Comparison of ENCODE assay signal across 19 mouse cellular contexts in genomic region chr6:115321883-115322351, GRCm38 (mm10). TPM values are rescaled to one million over a fixed set of nuclear protein-coding genes. Genes with fewer than 3 reads are reported as not detected.
DNase-seq lines count a peak whose midpoint lies in the region; ATAC-seq and TF ChIP-seq lines count a peak whose summit lies in the region.
"Had no signal": no experiment of that assay in that cellular context is flagged by ENCODE, and none has a peak within 500 bp of the region (broad histone marks: within the 10 kb centered on the region; RNA-seq: fewer than 3 reads in every experiment).

No protein-coding gene starts in this region.

- no peak for TF ChIP-seq CTCF in brain, embryonic 14.5 days (IDR thresholded peaks at IDR 0.05; ENCODE audit: borderline replicate concordance, extremely low read depth, insufficient read depth, insufficient read length)
- no peak for TF ChIP-seq CTCF in left cerebral cortex, adult 2 months (IDR thresholded peaks at IDR 0.05)

- H3K27ac ChIP-seq in left cerebral cortex, adult 2 months = peak overlapping the region; percentile 84; the same call in 1 of the 2 replicates
- H3K27ac ChIP-seq: midbrain, embryonic 13.5 days; neural tube, embryonic 13.5 days had no signal

- intact Hi-C loops in left cerebral cortex, adult 2 months (cut with DNase I) = loop anchor here (2.0 to 5.0 kb wide), 2 partner anchors 35 to 39 kb away; partner anchors contain the start of gene Pparg

- no peak for TF ChIP-seq POLR2A in brain, embryonic 14.5 days (IDR thresholded peaks at IDR 0.05; ENCODE audit: borderline replicate concordance, extremely low read depth, insufficient read depth, insufficient read length, poor library complexity, severe bottlenecking)

- H3K4me3 ChIP-seq in left cerebral cortex, adult 2 months = no peak overlapping the region
- H3K4me3 ChIP-seq: midbrain, embryonic 13.5 days; neural tube, embryonic 13.5 days had no signal

- ATAC-seq in erythroblast, adult 5-6 weeks (replicated peaks; ENCODE audit: low FRiP score, poor library complexity, severe bottlenecking) = no peak
- ATAC-seq: CD4-positive, CD25-positive, alpha-beta regulatory T cell, adult 4 months; inflammation-experienced regulatory T-cells, adult 6 months; lung, postnatal 0 days; midbrain, embryonic 13.5 days had no signal

- DNase-seq in NIH3T3 (ENCODE audit: low read depth) = peak; percentile 33
- DNase-seq in brain, embryonic 14.5 days (ENCODE audit: low read depth) = peak; percentile 28
- DNase-seq in left cerebral cortex, adult 2 months (ENCODE audit: extremely low spot score in 1 of 2, low spot score in 2 of 2) = peak; percentile 26 to 43
- peak; percentile 65 for DNase-seq in right cerebral cortex, adult 18-20 months
- DNase-seq in gastrocnemius, postnatal 10 days = no peak
- no peak for DNase-seq in yolk sac, embryonic 10.5 days (ENCODE audit: low spot score)
- DNase-seq: cerebellum, adult 18-20 months; embryo, embryonic 11 days; heart, postnatal 36 days; kidney, postnatal 14 days; layer of hippocampus, postnatal 36 days; retina, postnatal 1 day; thymus, postnatal 14 days had no signal

RNA-seq across cellular contexts. Expression of gene Pparg, which starts 38.8 kb away (rescaled TPM):
- polyA plus RNA-seq in brain, embryonic 14.5 days (2012; rRNA removed) = 0.16 and 0.40 TPM in 2 replicates
- total RNA-seq in left cerebral cortex, adult 2 months (2021) = 10 to 100 TPM in 1 of 2 experiments, 1 to 10 TPM in 1; 8.1 to 10.3 TPM
- total RNA-seq in erythroblast, adult 5-6 weeks (2015; ENCODE audit: low replicate concordance) = 3.5 and 9.0 TPM in 2 replicates
- 2.9 and 3.9 TPM in 2 replicates for total RNA-seq in erythroblast, adult 5-6 weeks (2017; ENCODE audit: low replicate concordance)
- total RNA-seq in gastrocnemius, postnatal 10 days (2021) = 1 to 10 TPM; 4.8 to 5.0 TPM

Comparison
In these comparisons a context has a peak if more than half of its experiments do, and no peak if none do; other contexts are left out.
1. DNase-seq: peak in NIH3T3 (single experiment), brain, embryonic 14.5 days (single experiment), left cerebral cortex, adult 2 months (2 of 2) and right cerebral cortex, adult 18-20 months (single experiment); none in gastrocnemius, postnatal 10 days (single experiment) and yolk sac, embryonic 10.5 days (single experiment).